Mouse (Mus musculus) monocyte, adult 59 days (primary cell): ENCODE measurements around the gene Cep126. TPM values are rescaled to one million over a fixed set of nuclear protein-coding genes. Genes with fewer than 3 reads are reported as not detected.

ENCODE experiments used
- total RNA-seq, 2 experiments: library from RNA; stranded (reverse); gene quantifications; one replicate each; pipeline ENCODE4 v1.2.4; 2023

Gene Cep126
- not detected for total RNA-seq

DNA sequence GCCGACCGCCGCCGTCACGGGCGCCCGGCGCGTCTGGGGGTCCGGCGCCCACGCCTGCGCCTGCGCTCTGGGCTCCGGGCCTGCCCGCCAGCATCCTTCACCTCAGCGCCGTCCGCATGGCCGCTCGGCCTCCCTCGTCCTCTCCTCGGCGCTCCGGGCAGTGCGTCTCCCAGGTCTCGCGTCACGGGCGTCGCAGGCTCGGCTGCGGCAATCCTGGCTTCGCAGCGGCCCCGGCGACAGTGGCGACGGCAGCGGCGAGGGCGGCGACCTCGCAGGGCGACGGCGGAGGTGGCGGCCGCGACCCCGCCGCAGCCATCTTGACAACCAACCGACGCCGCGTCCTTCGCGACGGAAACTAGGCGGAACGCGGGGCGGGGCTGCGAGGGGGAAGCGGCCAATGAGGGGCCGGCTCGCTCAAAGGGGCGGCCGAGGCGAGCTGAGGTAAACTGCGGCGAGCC is at the start of gene Cep126:
TSS of gene Cep126 (minus strand) at position 178 of the 458 bp plus-strand sequence.

DNA sequence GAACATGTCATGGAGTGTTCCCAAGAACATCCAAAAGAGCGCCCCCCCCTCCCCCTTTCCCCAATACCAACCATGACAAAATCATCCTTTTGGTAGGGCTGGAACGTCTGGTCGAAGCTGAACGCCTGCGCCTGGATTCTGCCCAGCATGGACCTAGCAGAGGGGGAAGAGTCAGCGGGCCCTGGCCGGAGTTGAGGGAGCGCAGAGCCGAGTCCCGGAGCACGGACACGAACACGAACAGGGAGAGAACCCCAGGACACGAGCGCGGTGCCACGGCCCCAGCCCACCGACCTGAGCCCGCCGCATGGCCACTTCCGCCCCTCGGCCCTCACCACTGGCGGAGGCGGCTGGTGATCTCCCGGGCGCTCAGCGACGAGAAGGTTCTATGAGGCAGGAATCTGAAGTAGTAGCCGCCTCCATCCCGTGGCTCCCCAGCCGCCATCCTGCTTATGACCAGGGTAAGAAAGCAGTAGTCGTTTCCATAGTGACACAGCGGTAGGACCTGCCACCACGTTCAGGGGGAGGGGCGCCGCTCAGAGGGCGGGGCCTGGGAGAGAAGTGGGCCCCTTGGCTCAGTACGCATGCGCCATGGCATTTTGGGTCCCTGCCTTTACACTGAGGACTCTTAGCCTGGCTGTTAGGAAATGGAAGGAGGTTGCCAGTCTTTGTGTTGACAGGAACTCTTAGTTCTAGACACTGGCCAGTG is 91.6 kb downstream of the Cep126 start, which contains the start of gene Cfap300:
TSS of gene Cfap300 (minus strand) at position 486 of the 706 bp plus-strand sequence.

Other genes with a start within 250 kb of the Cep126 start
- gene Yap1, start 129.7 kb downstream of the Cep126 start, total RNA-seq: under 1 TPM in 1 of 2 experiments, not detected in 1; 0.15 TPM
- gene Cfap300, start 91.5 kb downstream of the Cep126 start, total RNA-seq: not detected